Mouse (Mus musculus) cerebellum, adult 18-20 months (tissue): ENCODE data around the gene Atg10.

Experiments
- DNase-seq, 2 experiments: peaks; one replicate each; pipeline ENCODE4 v3.0.0; 2021

Gene Atg10

GRCm38 (mm10) chr13:91171766-91172491 is 51.8 kb downstream of the Atg10 start:
- peak; percentile 32 to 34 for DNase-seq

- peak in 1 of 2 experiments; percentile 37 for DNase-seq
Observed at GRCm38 (mm10) chr13:91171205-91171604, 52.6 kb downstream of the Atg10 start.

GRCm38 (mm10) chr13:91169529-91170319 is 54.0 kb downstream of the Atg10 start:
- no peak for DNase-seq

GRCm38 (mm10) chr13:91168486-91168885 is 55.3 kb downstream of the Atg10 start:
- no peak for DNase-seq

- no peak for DNase-seq
Observed at GRCm38 (mm10) chr13:91167561-91167960, 56.2 kb downstream of the Atg10 start.

- no peak for DNase-seq
Observed at GRCm38 (mm10) chr13:91166286-91166685, 57.5 kb downstream of the Atg10 start.

- no peak for DNase-seq
Observed at GRCm38 (mm10) chr13:91165200-91165599, 58.6 kb downstream of the Atg10 start.

GRCm38 (mm10) chr13:91163292-91163691 is 60.5 kb downstream of the Atg10 start:
- no peak for DNase-seq

GRCm38 (mm10) chr13:91162452-91162851 is 61.3 kb downstream of the Atg10 start:
- peak; percentile 31 to 39 for DNase-seq

- no peak for DNase-seq
Observed at GRCm38 (mm10) chr13:91160616-91161015, 63.2 kb downstream of the Atg10 start.

GRCm38 (mm10) chr13:91159881-91160280 is 63.9 kb downstream of the Atg10 start:
- DNase-seq = no peak

- DNase-seq = no peak
Observed at GRCm38 (mm10) chr13:91157941-91158340, 65.8 kb downstream of the Atg10 start.

GRCm38 (mm10) chr13:91157429-91157828 is 66.3 kb downstream of the Atg10 start:
- DNase-seq = no peak

- DNase-seq = no peak
Observed at GRCm38 (mm10) chr13:91156949-91157348, 66.8 kb downstream of the Atg10 start.

GRCm38 (mm10) chr13:91156308-91156707 is 67.5 kb downstream of the Atg10 start:
- no peak for DNase-seq

- no peak for DNase-seq
Observed at GRCm38 (mm10) chr13:91155429-91156207, 68.2 kb downstream of the Atg10 start.

- no peak for DNase-seq
Observed at GRCm38 (mm10) chr13:91154622-91155021, 69.1 kb downstream of the Atg10 start.

GRCm38 (mm10) chr13:91136337-91136736 is 87.4 kb downstream of the Atg10 start:
- DNase-seq = no peak

- DNase-seq = no peak
Observed at GRCm38 (mm10) chr13:91133334-91133890, 90.4 kb downstream of the Atg10 start.

GRCm38 (mm10) chr13:91129071-91129470 is 94.7 kb downstream of the Atg10 start:
- DNase-seq = peak; percentile 19 to 25

GRCm38 (mm10) chr13:91128581-91128980 is 95.2 kb downstream of the Atg10 start:
- DNase-seq = peak; percentile 36 to 47

GRCm38 (mm10) chr13:91118156-91118555 is 105.6 kb downstream of the Atg10 start:
- DNase-seq = no peak

- no peak for DNase-seq
Observed at GRCm38 (mm10) chr13:91114880-91115279, 108.9 kb downstream of the Atg10 start.
